Mouse (Mus musculus) ES-E14 (cell line): ENCODE results near the gene Mrps30.

ENCODE experiments used
- HCFC1 ChIP-seq: IDR thresholded peaks from 2 replicates; pipeline ENCODE4 v1.6.1; 2012; ENCODE audit warnings: low read length, inconsistent platforms, borderline replicate concordance; ENCODE audit not compliant: insufficient read depth
- MAFK ChIP-seq: IDR thresholded peaks from 2 replicates; pipeline ENCODE4 v1.6.1; 2014; ENCODE audit warnings: mild to moderate bottlenecking, low read depth, low read length, inconsistent platforms; ENCODE audit not compliant: insufficient read depth
- ZC3H11A ChIP-seq: IDR thresholded peaks from 2 replicates; pipeline ENCODE4 v1.6.1; 2012; ENCODE audit warnings: low read depth, mild to moderate bottlenecking, inconsistent platforms, low read length, borderline replicate concordance

GRCm38 (mm10) chr13:118420847-118421246 lies 33.8 kb upstream of the Mrps30 start:
- TF ChIP-seq HCFC1: no peak
- TF ChIP-seq MAFK: no peak
- no peak for TF ChIP-seq ZC3H11A
